Mouse (Mus musculus): ENCODE measurements around the gene Bcor. TPM values are rescaled to one million over a fixed set of nuclear protein-coding genes. Genes with fewer than 3 reads are reported as not detected.

The Bcor gene
- polyA plus RNA-seq (2012; rRNA removed), result 24.9 and 26.1 TPM in 2 replicates

DNA sequence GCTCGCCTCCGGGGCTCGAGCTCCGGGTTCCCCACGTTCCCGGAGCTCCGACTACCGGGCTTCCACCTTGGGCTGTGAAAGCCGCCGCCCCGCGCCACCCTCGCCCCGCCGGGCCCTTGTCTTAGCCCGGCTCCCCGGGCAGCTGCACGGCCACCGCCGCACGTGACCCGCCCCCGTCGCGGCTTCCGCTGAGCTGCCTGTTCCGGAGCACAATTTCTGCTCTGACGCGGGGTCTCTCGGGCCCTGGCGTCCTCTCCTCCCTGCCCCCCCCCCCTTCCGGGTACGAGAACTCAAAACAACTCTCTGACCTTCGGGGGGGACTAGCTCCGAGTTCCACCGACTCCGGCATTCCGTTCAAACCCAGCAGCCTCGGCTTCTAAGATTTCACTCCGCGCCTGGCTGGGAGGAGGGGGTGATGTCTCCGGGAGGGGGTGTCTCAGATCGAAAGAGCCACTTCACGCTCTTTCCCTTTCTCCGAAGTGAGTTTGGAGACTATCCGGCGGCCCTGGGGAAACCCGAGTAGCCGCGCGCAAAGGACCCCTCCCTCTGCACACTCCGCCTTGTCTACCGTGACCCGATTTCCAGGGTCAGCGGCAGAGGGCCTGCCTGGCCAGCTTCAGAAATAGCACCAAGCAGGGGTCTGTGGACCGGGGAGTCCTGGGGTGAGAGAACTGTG is at the start of gene Bcor:
TSS of gene Bcor (minus strand) at position 375 of the 676 bp plus-strand sequence.

Data from central nervous system, embryonic 14 days (tissue).